Mouse (Mus musculus) spleen, adult 2 months (tissue): ENCODE measurements around the gene Dnal1.

Experiments
- CTCF ChIP-seq: fragments of 200-500 bp; IDR thresholded peaks from 2 replicates; pipeline ENCODE4 v1.5.1; 2011; ENCODE audit warnings: mild to moderate bottlenecking, inconsistent platforms; ENCODE audit not compliant: insufficient read depth, insufficient read length, insufficient replicate concordance; ENCODE audit errors: extremely low read depth
- POLR2A ChIP-seq: fragments of 200-500 bp; IDR thresholded peaks from 2 replicates; pipeline ENCODE4 v1.6.1; 2011; ENCODE audit warnings: low read depth, low read length, inconsistent platforms

DNA sequence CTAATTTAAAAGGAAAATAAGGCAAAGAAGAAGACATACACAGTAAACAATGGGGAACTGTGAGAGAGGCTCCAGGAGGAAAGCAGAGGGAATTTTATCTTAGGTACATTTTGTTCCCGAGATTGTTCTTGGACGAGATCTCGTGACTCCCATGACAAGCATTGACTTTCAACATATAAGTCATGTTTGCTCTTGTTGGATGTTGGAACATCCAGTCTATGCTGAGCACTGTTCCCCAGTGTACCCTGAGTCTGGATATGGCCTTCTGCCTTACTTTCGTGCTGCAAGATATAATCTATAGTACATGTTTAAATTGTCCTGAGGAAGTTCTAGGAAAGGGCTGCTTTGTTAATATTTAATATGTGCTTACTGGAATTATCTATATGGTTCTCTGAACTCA, 29.6 kb upstream of the Dnal1 start:
- TF ChIP-seq POLR2A (no peak), CTCF (no peak)
